Comparison of ENCODE assay signal across 25 mouse cellular contexts in genomic region chr4:129835296-129835695, GRCm38 (mm10). TPM values are rescaled to one million over a fixed set of nuclear protein-coding genes. Genes with fewer than 3 reads are reported as not detected.
A peak's percentile ranks its signal among the peaks of the same experiment; 100 is the strongest.
DNase-seq lines count a peak whose midpoint lies in the region; ATAC-seq and TF ChIP-seq lines count a peak whose summit lies in the region.
"Had no signal": no experiment of that assay in that cellular context is flagged by ENCODE, and none has a peak within 500 bp of the region (broad histone marks: within the 10 kb centered on the region; RNA-seq: fewer than 3 reads in every experiment).

No protein-coding gene starts in this region.

- no peaks in the 10 kb centered on the region for H3K27me3 ChIP-seq in heart, postnatal 0 days (ENCODE audit: control insufficient read depth, insufficient read depth, low read length)
- no peaks in the 10 kb centered on the region for H3K27me3 ChIP-seq in hindbrain, embryonic 14.5 days (ENCODE audit: control insufficient read depth, insufficient read depth, low read length)
- H3K27me3 ChIP-seq: CH12.LX; embryonic facial prominence, embryonic 12.5 days; forebrain, embryonic 13.5 days; limb, embryonic 13.5 days; megakaryocyte, embryonic 14.5 days; midbrain, embryonic 15.5 days; neural tube, embryonic 15.5 days had no signal

- no peak overlapping the region for H3K4me3 ChIP-seq in heart, postnatal 0 days (ENCODE audit: low read depth, low read length)
- no peak overlapping the region for H3K4me3 ChIP-seq in brown adipose tissue, adult 24 weeks (ENCODE audit: insufficient read depth, low read depth, low read length)
- no peak overlapping the region for H3K4me3 ChIP-seq in hindbrain, embryonic 14.5 days (replicated peaks; ENCODE audit: low read length)
- H3K4me3 ChIP-seq: embryonic facial prominence, embryonic 12.5 days; erythroblast, embryonic 14.5 days; forebrain, embryonic 13.5 days; layer of hippocampus, adult 2 months; limb, embryonic 13.5 days; megakaryocyte, embryonic 14.5 days; midbrain, embryonic 15.5 days; neural tube, embryonic 15.5 days had no signal

- H3K9ac ChIP-seq in heart, postnatal 0 days (replicated peaks; ENCODE audit: low read depth, low read length) = no peak overlapping the region
- no peak overlapping the region for H3K9ac ChIP-seq in hindbrain, embryonic 14.5 days
- H3K9ac ChIP-seq: embryonic facial prominence, embryonic 12.5 days; forebrain, embryonic 13.5 days; limb, embryonic 13.5 days; midbrain, embryonic 15.5 days; neural tube, embryonic 15.5 days had no signal

- TF ChIP-seq EP300 in heart, postnatal 0 days (IDR thresholded peaks at IDR 0.05; ENCODE audit: low read depth) = no peak

- no peak overlapping the region for H3K4me2 ChIP-seq in heart, postnatal 0 days (ENCODE audit: low read depth, low read length)
- no peak overlapping the region for H3K4me2 ChIP-seq in hindbrain, embryonic 14.5 days (replicated peaks)
- H3K4me2 ChIP-seq: embryonic facial prominence, embryonic 12.5 days; forebrain, embryonic 13.5 days; limb, embryonic 13.5 days; midbrain, embryonic 15.5 days; neural tube, embryonic 15.5 days had no signal

- no peak for ATAC-seq in heart, postnatal 0 days (ENCODE audit: insufficient read depth, low read depth)
- no peak for ATAC-seq in hindbrain, embryonic 14.5 days (ENCODE audit: low FRiP score)
- ATAC-seq: forebrain, embryonic 13.5 days; midbrain, embryonic 15.5 days had no signal

- H3K4me1 ChIP-seq in heart, postnatal 0 days (ENCODE audit: control insufficient read depth, insufficient read depth) = peaks cover 21% of the 10 kb centered on the region
- peaks cover 31% of the 10 kb centered on the region for H3K4me1 ChIP-seq in brown adipose tissue, adult 24 weeks (ENCODE audit: control insufficient read depth, insufficient read depth, insufficient read length, low read length)
- peaks cover 10% of the 10 kb centered on the region; the same call in 1 of the 2 replicates for H3K4me1 ChIP-seq in hindbrain, embryonic 14.5 days (replicated peaks; ENCODE audit: control insufficient read depth, insufficient read depth, low read length)

- peak; percentile 55 to 58 for DNase-seq in adrenal gland, postnatal 36 days
- DNase-seq in adrenal gland, adult 8-10 months = no peak
- no peak for DNase-seq in heart, postnatal 0 days (ENCODE audit: low spot score)
- DNase-seq in heart, postnatal 36 days = no peak
- DNase-seq in ES-CJ7 (ENCODE audit: low read depth, low spot score) = peak; percentile 79
- DNase-seq in hindbrain, embryonic 14.5 days (ENCODE audit: low spot score) = no peak
- DNase-seq: cerebellum, adult 11 months; cerebellum, postnatal 10 days; gastrocnemius, postnatal 10 days; kidney, adult 9 months; layer of hippocampus, postnatal 36 days; lung, adult 18-20 months; lung, postnatal 14 days; thymus, adult 18-20 months; thymus, postnatal 4 days had no signal

- H3K27ac ChIP-seq in heart, postnatal 0 days (ENCODE audit: low read depth) = peak overlapping the region; percentile 79; the same call in 1 of the 2 replicates
- H3K27ac ChIP-seq in brown adipose tissue, adult 24 weeks (replicated peaks; ENCODE audit: low read depth, low read length) = peak overlapping the region; percentile 34; the same call in 1 of the 2 replicates
- no peak overlapping the region for H3K27ac ChIP-seq in hindbrain, embryonic 14.5 days
- H3K27ac ChIP-seq: embryonic facial prominence, embryonic 12.5 days; forebrain, embryonic 13.5 days; limb, embryonic 13.5 days; midbrain, embryonic 15.5 days; neural tube, embryonic 15.5 days had no signal

- TF ChIP-seq CTCF in heart, postnatal 0 days (IDR thresholded peaks at IDR 0.05; ENCODE audit: low read depth) = no peak

- WGBS in heart, postnatal 0 days = 82% methylated on average over 7 of the region's 7 CpGs
- 99% methylated on average over 7 of the region's 7 CpGs for WGBS in hindbrain, embryonic 14.5 days

- intact Hi-C loops in heart, postnatal 36 days (cut with DNase I) = no loop called here

- H3K9me3 ChIP-seq in heart, postnatal 0 days (replicated peaks; ENCODE audit: control insufficient read depth, low read length) = no peaks in the 10 kb centered on the region
- no peaks in the 10 kb centered on the region for H3K9me3 ChIP-seq in hindbrain, embryonic 14.5 days (ENCODE audit: control insufficient read depth, low read length)
- H3K9me3 ChIP-seq: embryonic facial prominence, embryonic 12.5 days; forebrain, embryonic 13.5 days; limb, embryonic 13.5 days; megakaryocyte, embryonic 14.5 days; midbrain, embryonic 15.5 days; neural tube, embryonic 15.5 days had no signal

- peaks cover 6% of the 10 kb centered on the region; the same call in 1 of the 2 replicates for H3K36me3 ChIP-seq in heart, postnatal 0 days (replicated peaks; ENCODE audit: control insufficient read depth, insufficient read depth, low read length)
- H3K36me3 ChIP-seq in hindbrain, embryonic 14.5 days (replicated peaks; ENCODE audit: control insufficient read depth, insufficient read depth) = peaks cover 6% of the 10 kb centered on the region
- H3K36me3 ChIP-seq: midbrain, embryonic 15.5 days had no signal

RNA-seq across cellular contexts. Expression of gene Ptp4a2, which starts 24.3 kb away (rescaled TPM):
- 100 to 1,000 TPM; 311 to 416 TPM for total RNA-seq in adrenal gland, postnatal 36 days (2021)
- 100 to 1,000 TPM; 321 to 460 (median 353) TPM for total RNA-seq in adrenal gland, adult 8-10 months (2022)
- total RNA-seq in heart, postnatal 0 days (2014; rRNA removed; ENCODE audit: low replicate concordance) = 132 and 176 TPM in 2 replicates
- 407 and 417 TPM in 2 replicates for polyA plus RNA-seq in heart, postnatal 0 days (2015; fragmentation: Nextera tagmentation; extraction: Ambion mirVana)
- 100 to 1,000 TPM; 203 to 210 TPM for total RNA-seq in heart, postnatal 36 days (2021)
- 156 and 232 TPM in 2 replicates for polyA plus RNA-seq in brown adipose tissue, adult 24 weeks (2012; ENCODE audit: insufficient read depth, insufficient read length, missing spikeins)
- polyA plus RNA-seq in hindbrain, embryonic 14.5 days (2014; fragmentation: Nextera tagmentation; extraction: Ambion mirVana) = 199 and 211 TPM in 2 replicates

Comparison
In these comparisons a context has a peak if more than half of its experiments do, and no peak if none do; other contexts are left out.
1. DNase-seq: peak in adrenal gland, postnatal 36 days (2 of 2) and ES-CJ7 (single experiment); none in adrenal gland, adult 8-10 months (single experiment), heart, postnatal 0 days (single experiment), heart, postnatal 36 days (0 of 2) and hindbrain, embryonic 14.5 days (single experiment).